Mouse (Mus musculus): ENCODE data around the gene Elavl1.

Gene Elavl1

GRCm38 (mm10) chr8:4321031-4321430 lies 4.2 kb downstream of the Elavl1 start:
- DNase-seq (ENCODE audit: extremely low spot score, low spot score) = no peak

DNA sequence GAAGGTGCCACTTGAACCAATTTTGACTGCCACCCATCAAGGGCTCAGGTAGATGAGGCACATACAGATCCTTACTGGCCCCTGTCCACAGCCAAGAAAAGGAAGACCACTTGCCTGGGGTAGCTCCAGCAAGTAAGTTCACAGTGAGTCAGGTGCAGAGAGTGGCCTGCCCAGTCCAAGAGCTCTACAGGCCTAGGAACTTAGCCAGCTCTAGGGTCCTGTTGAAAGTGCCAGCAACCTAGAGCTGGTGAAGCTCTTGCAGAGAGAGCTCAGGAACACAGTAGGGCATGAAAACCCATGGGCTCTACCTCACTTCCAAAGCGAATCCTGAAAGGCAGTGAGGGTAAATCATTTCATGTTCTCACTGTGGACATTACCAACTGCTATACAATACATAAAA lies 4.8 kb downstream of the Elavl1 start:
- no peak for DNase-seq (ENCODE audit: extremely low spot score, low spot score)

DNA sequence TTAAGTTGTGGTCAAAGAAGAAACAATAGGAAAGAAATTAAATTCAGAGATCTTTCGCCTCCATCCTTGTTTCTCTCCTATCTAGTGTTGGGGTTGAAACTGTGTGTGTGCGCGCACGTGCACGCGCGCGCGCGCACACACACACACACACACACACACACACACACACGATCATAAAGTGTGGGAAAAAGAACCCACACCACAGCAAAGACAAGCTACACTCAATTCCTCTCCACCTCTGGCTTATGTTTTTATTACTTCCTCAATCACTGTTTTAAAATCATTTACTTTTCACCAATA lies 5.7 kb downstream of the Elavl1 start:
- no peak for DNase-seq (ENCODE audit: extremely low spot score, low spot score)

GRCm38 (mm10) chr8:4318796-4319572 lies 6.2 kb downstream of the Elavl1 start:
- no peak for DNase-seq (ENCODE audit: extremely low spot score, low spot score)

DNA sequence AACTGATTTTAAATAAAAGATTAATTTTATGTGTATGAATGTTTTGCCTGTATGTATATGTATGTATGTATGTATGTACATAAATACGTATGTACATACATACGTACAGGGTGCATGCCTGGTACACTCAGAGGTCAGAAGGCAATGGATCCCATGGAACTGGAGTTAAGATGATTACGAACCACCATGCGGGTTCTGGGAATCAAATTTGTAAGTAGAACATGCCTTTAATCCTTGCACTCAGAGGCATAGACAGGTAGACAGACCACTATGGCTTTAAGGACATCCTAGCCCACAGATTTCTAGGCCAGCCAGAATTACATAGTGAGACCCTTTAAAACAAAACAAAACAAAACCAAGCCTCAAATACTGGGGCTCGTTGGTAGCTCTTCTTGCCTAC lies 7.1 kb downstream of the Elavl1 start:
- DNase-seq (ENCODE audit: extremely low spot score, low spot score) = no peak

DNA sequence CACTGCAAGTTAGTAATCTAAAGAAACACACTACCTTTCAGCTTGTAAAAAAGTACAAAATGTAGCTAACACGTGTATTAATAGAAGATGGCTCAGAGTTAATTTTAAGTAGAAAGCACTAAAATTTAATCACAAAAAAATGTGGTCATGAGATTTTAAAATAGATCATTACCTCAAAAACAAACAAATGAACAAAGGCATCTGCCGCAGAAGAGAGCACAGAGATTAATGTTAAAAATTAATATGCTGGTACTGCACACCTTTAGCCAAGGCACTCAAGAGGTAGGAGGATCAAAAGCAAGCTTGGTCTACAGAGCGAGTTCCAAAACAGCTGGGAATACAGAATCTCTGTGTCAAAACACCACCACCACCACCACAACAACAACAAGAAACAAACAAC lies 10.4 kb downstream of the Elavl1 start:
- DNase-seq (ENCODE audit: extremely low spot score, low spot score) = no peak

- no peak for DNase-seq (ENCODE audit: extremely low spot score, low spot score)
Measured at GRCm38 (mm10) chr8:4313254-4314124, 11.7 kb downstream of the Elavl1 start.

DNA sequence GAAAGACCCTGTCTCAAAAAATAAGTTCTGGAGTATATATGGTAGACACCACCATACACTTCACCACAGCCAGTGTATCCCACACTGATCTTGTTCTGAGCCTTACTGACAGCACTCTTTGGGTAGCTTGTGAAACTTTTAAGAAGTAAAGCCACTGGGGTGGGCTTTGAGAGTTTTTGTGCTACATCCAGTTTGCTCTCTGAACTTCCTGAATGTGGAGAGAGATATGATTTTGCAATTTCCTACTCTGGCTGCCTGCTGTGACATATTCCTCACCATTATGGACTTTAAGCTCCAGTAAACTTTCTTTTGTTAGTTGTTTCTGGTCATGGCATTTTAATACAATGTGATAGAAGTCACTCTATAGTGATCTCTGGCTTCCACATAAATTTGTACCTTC lies 13.1 kb downstream of the Elavl1 start:
- DNase-seq (ENCODE audit: extremely low spot score, low spot score) = no peak

- no peak for DNase-seq (ENCODE audit: extremely low spot score, low spot score)
Measured at GRCm38 (mm10) chr8:4305838-4306237, 19.4 kb downstream of the Elavl1 start.

GRCm38 (mm10) chr8:4304124-4304547 lies 21.1 kb downstream of the Elavl1 start:
- DNase-seq (ENCODE audit: extremely low spot score, low spot score) = no peak

- DNase-seq (ENCODE audit: extremely low spot score, low spot score) = no peak
Measured at GRCm38 (mm10) chr8:4297822-4298221, 27.4 kb downstream of the Elavl1 start.

DNA sequence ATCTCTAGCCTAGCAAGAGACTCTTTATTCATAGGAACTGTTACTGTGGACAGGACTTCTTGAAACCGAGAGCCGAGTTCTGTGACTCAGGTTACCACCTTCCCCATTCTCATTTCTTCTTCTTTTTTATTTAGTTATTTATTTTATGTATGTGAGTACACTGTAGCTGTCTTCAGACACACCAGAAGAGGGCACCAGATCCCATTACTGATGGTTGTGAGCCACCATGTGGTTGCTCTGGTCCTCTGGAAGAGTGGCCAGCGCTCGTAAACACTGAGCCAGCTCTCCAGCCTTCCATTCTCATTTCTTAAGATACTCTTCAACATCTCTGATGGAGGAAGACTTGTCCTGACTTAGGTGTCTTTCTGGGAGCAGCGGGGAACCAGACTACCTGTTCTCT lies 32.5 kb downstream of the Elavl1 start:
- DNase-seq (ENCODE audit: extremely low spot score, low spot score) = no peak

DNA sequence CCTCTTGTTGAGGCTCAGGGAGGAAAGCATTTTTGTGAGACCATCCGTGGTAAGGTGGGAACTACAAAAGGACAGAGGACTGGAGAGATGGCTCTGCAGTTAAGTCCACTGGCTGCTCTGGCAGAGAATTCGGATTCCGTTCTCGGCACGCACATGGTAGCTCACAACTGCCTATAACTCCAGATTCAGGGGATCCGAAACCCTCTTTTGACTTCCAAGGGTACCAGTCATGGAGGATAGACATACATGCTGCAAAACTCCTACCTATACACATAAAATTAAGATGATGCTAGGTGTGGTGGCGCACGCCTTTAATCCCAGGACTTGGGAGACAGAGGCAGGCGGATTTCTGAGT lies 49.1 kb downstream of the Elavl1 start:
- DNase-seq (ENCODE audit: extremely low spot score, low spot score) = no peak

- DNase-seq (ENCODE audit: extremely low spot score, low spot score) = peak; percentile 91
Measured at GRCm38 (mm10) chr8:4275275-4276110, 49.7 kb downstream of the Elavl1 start, which contains the start of gene Timm44. Gene Timm44 (minus strand): TSS chr8:4275913.

GRCm38 (mm10) chr8:4269609-4270008 lies 55.6 kb downstream of the Elavl1 start:
- no peak for DNase-seq (ENCODE audit: extremely low spot score, low spot score)

GRCm38 (mm10) chr8:4267627-4268026 lies 57.6 kb downstream of the Elavl1 start:
- no peak for DNase-seq (ENCODE audit: extremely low spot score, low spot score)

GRCm38 (mm10) chr8:4265160-4265914 lies 59.9 kb downstream of the Elavl1 start:
- DNase-seq (ENCODE audit: extremely low spot score, low spot score) = no peak

GRCm38 (mm10) chr8:4263105-4263791 lies 62.0 kb downstream of the Elavl1 start:
- DNase-seq (ENCODE audit: extremely low spot score, low spot score) = no peak

GRCm38 (mm10) chr8:4259805-4260170 lies 65.4 kb downstream of the Elavl1 start:
- no peak for DNase-seq (ENCODE audit: extremely low spot score, low spot score)

GRCm38 (mm10) chr8:4259125-4259804 lies 65.9 kb downstream of the Elavl1 start, which contains the start of gene Ctxn1:
Gene Ctxn1 (minus strand): TSS chr8:4259274.
- DNase-seq (ENCODE audit: extremely low spot score, low spot score) = peak; percentile 98
